Mouse (Mus musculus) kidney, embryonic 14.5 days (tissue): Measurements from ENCODE around the gene Rhbg. TPM values are rescaled to one million over a fixed set of nuclear protein-coding genes. Genes with fewer than 3 reads are reported as not detected.
"Not testable (repeated sequence)": the region's sequence is repeated elsewhere in the genome, so short reads cannot be mapped to it uniquely, and the experiment has no call there.

Experiments
- ATAC-seq: fragments of 200-750 bp; cut with Nextera tagmentation; 2 replicates; pipeline ENCODE4 v1.8.0; 2017; ENCODE audit warnings: moderate number of reproducible peaks, mild to moderate bottlenecking, moderate TSS enrichment, moderate library complexity; ENCODE audit not compliant: low FRiP score, low TSS enrichment
- H3K27ac ChIP-seq: fragments of 300-500 bp; sonication (generic); 2 replicates; pipeline ENCODE4 v1.5.1; 2014; ENCODE audit warnings: low read depth, mild to moderate bottlenecking, low read length, moderate library complexity, mixed read lengths
- H3K27me3 ChIP-seq: fragments of 300-500 bp; sonication (generic); 2 replicates; pipeline ENCODE4 v1.6.1; 2014; ENCODE audit warnings: mild to moderate bottlenecking, low read length; ENCODE audit not compliant: control insufficient read depth, insufficient read depth
- H3K36me3 ChIP-seq: fragments of 300-500 bp; sonication (generic); 2 replicates; pipeline ENCODE4 v1.6.1; 2014; ENCODE audit warnings: low read length, mixed read lengths; ENCODE audit not compliant: control insufficient read depth, insufficient read depth
- H3K4me1 ChIP-seq: fragments of 300-500 bp; sonication (generic); 2 replicates; pipeline ENCODE4 v1.6.1; 2014; ENCODE audit warnings: low read length, mixed read lengths; ENCODE audit not compliant: control insufficient read depth, insufficient read depth
- H3K4me2 ChIP-seq: fragments of 300-500 bp; sonication (generic); replicated peaks from 2 replicates; pipeline ENCODE4 v1.6.1; 2014; ENCODE audit warnings: low read depth, mild to moderate bottlenecking, low read length
- H3K4me3 ChIP-seq: fragments of 300-500 bp; sonication (generic); 2 replicates; pipeline ENCODE4 v1.5.1; 2014; ENCODE audit warnings: mild to moderate bottlenecking, low read length
- H3K9ac ChIP-seq: fragments of 300-500 bp; sonication (generic); 2 replicates; pipeline ENCODE4 v1.6.1; 2014; ENCODE audit warnings: low read depth, mild to moderate bottlenecking, low read length, moderate library complexity
- H3K9me3 ChIP-seq: fragments of 300-500 bp; sonication (generic); 2 replicates; pipeline ENCODE4 v1.6.1; 2016; ENCODE audit warnings: low read length; ENCODE audit not compliant: control insufficient read depth
- WGBS: fragments of 180-500 bp; shearing (Covaris S2); extraction: QIAGEN DNeasy Blood & Tissue Kit; methylation state at CpG from one replicate; pipeline ENCODE4 v1.1.7; 2014; 5-methylcytosine and 5-hydroxymethylcytosine counted together
- polyA plus RNA-seq: library from polyadenylated mRNA; unstranded; fragments of >200 nt; fragmentation: Nextera tagmentation; extraction: Ambion mirVana; gene quantifications from 2 replicates; pipeline ENCODE4 v1.2.1, GENCODE M21; 2014

Gene Rhbg
- polyA plus RNA-seq, 1 experiment from 2014 or later, result 3.7 TPM

GRCm38 (mm10) chr3:88287110-88287509 lies 32.6 kb upstream of the Rhbg start, which contains the start of gene Gm38392:
Gene Gm38392 (minus strand): TSS chr3:88287210.
- Histone ChIP-seq H3K4me2 (no peak within 1 kb of the TSS), H3K9me3 (no peaks in the 10 kb centered on the region), H3K27ac (no peak within 1 kb of the TSS), H3K36me3 (no peaks in the 10 kb centered on the region; the same call in 1 of the 2 replicates), H3K4me3 (no peak within 1 kb of the TSS), H3K4me1 (no peaks in the 10 kb centered on the region), H3K9ac (no peak within 1 kb of the TSS), H3K27me3 (no peaks in the 10 kb centered on the region)
- no peak for ATAC-seq
- WGBS, result 92% methylated on average over 4 of the region's 4 CpGs

GRCm38 (mm10) chr3:88285565-88285895 lies 31.0 kb upstream of the Rhbg start:
- H3K9ac ChIP-seq, H3K36me3 ChIP-seq, H3K4me3 ChIP-seq, ATAC-seq, H3K4me1 ChIP-seq, H3K27me3 ChIP-seq, H3K27ac ChIP-seq, H3K4me2 ChIP-seq, H3K9me3 ChIP-seq: not testable (repeated sequence)
- no CpG with 5 or more reads among the region's 2 CpGs for WGBS

GRCm38 (mm10) chr3:88284815-88285564 lies 30.5 kb upstream of the Rhbg start:
- ATAC-seq, H3K27me3 ChIP-seq, H3K9ac ChIP-seq, H3K36me3 ChIP-seq, H3K27ac ChIP-seq, H3K9me3 ChIP-seq, H3K4me2 ChIP-seq, H3K4me3 ChIP-seq, H3K4me1 ChIP-seq: not testable (repeated sequence)
- 95% methylated on average over 14 of the region's 14 CpGs for WGBS

- not testable (repeated sequence) for H3K27me3 ChIP-seq, H3K9ac ChIP-seq, H3K36me3 ChIP-seq, H3K27ac ChIP-seq, H3K4me3 ChIP-seq, ATAC-seq, H3K4me1 ChIP-seq, H3K4me2 ChIP-seq, H3K9me3 ChIP-seq
- 71% methylated on average over 11 of the region's 11 CpGs for WGBS
Measured at GRCm38 (mm10) chr3:88281141-88281916, 26.8 kb upstream of the Rhbg start.

- H3K9ac ChIP-seq, result no peak overlapping the region
- no peak overlapping the region for H3K4me3 ChIP-seq
- no peaks in the 10 kb centered on the region for H3K36me3 ChIP-seq
- H3K9me3 ChIP-seq, result no peaks in the 10 kb centered on the region
- no peak overlapping the region for H3K4me2 ChIP-seq
- WGBS, result 95% methylated on average over 2 of the region's 2 CpGs
- no peaks in the 10 kb centered on the region for H3K4me1 ChIP-seq
- H3K27ac ChIP-seq, result no peak overlapping the region
- H3K27me3 ChIP-seq, result no peaks in the 10 kb centered on the region
- ATAC-seq, result no peak
Measured at GRCm38 (mm10) chr3:88280035-88280434, 25.5 kb upstream of the Rhbg start.

GRCm38 (mm10) chr3:88276529-88277143 lies 22.1 kb upstream of the Rhbg start:
- no peak for ATAC-seq
- WGBS, result 41% methylated on average over 7 of the region's 7 CpGs

GRCm38 (mm10) chr3:88276121-88276520 lies 21.6 kb upstream of the Rhbg start:
- no peak for ATAC-seq
- 75% methylated on average over 2 of the region's 2 CpGs for WGBS
- no peak overlapping the region for H3K27ac ChIP-seq
- H3K27me3 ChIP-seq, result no peaks in the 10 kb centered on the region
- no peaks in the 10 kb centered on the region for H3K4me1 ChIP-seq
- H3K36me3 ChIP-seq, result no peaks in the 10 kb centered on the region
- no peak overlapping the region for H3K4me2 ChIP-seq
- no peak overlapping the region for H3K9ac ChIP-seq
- no peak overlapping the region for H3K4me3 ChIP-seq
- H3K9me3 ChIP-seq, result no peaks in the 10 kb centered on the region

More at GRCm38 (mm10) chr3:88276529-88277143, 22.1 kb upstream of the Rhbg start:
- H3K4me3 ChIP-seq, result no peak overlapping the region
- H3K36me3 ChIP-seq, result no peaks in the 10 kb centered on the region
- H3K4me2 ChIP-seq, result no peak overlapping the region
- H3K4me1 ChIP-seq, result no peaks in the 10 kb centered on the region
- no peak overlapping the region for H3K9ac ChIP-seq
- H3K27ac ChIP-seq, result no peak overlapping the region
- H3K9me3 ChIP-seq, result no peaks in the 10 kb centered on the region
- no peaks in the 10 kb centered on the region for H3K27me3 ChIP-seq

- no peaks in the 10 kb centered on the region for H3K9me3 ChIP-seq
- no peak overlapping the region for H3K27ac ChIP-seq
- ATAC-seq, result no peak
- H3K4me1 ChIP-seq, result no peaks in the 10 kb centered on the region
- no peak overlapping the region for H3K9ac ChIP-seq
- no peaks in the 10 kb centered on the region for H3K36me3 ChIP-seq
- no peak overlapping the region for H3K4me3 ChIP-seq
- H3K4me2 ChIP-seq, result no peak overlapping the region
- no peaks in the 10 kb centered on the region for H3K27me3 ChIP-seq
- WGBS, result 88% methylated on average over 4 of the region's 4 CpGs
Measured at GRCm38 (mm10) chr3:88274002-88274401, 19.5 kb upstream of the Rhbg start.

- WGBS, result 91% methylated on average over 3 of the region's 3 CpGs
- Histone ChIP-seq H3K4me3 (no peak overlapping the region), H3K27me3 (no peaks in the 10 kb centered on the region), H3K4me1 (no peaks in the 10 kb centered on the region), H3K4me2 (no peak overlapping the region), H3K9me3 (no peaks in the 10 kb centered on the region), H3K27ac (no peak overlapping the region), H3K9ac (no peak overlapping the region), H3K36me3 (no peaks in the 10 kb centered on the region)
- no peak for ATAC-seq
Measured at GRCm38 (mm10) chr3:88271859-88272258, 17.4 kb upstream of the Rhbg start.
